Mouse (Mus musculus) urinary bladder, postnatal 36 days (tissue): ENCODE measurements around the gene Rbm4b.
A peak's percentile ranks its signal among the peaks of the same experiment; 100 is the strongest.
"Not testable (repeated sequence)": the region's sequence is repeated elsewhere in the genome, so short reads cannot be mapped to it uniquely, and the experiment has no call there.

ENCODE experiments used
- DNase-seq, 2 experiments: peaks; one replicate each; pipeline ENCODE4 v3.0.0; 2022; ENCODE audit warnings: low spot score in 2 of 2, mixed read lengths in 1 of 2

The Rbm4b gene

DNA sequence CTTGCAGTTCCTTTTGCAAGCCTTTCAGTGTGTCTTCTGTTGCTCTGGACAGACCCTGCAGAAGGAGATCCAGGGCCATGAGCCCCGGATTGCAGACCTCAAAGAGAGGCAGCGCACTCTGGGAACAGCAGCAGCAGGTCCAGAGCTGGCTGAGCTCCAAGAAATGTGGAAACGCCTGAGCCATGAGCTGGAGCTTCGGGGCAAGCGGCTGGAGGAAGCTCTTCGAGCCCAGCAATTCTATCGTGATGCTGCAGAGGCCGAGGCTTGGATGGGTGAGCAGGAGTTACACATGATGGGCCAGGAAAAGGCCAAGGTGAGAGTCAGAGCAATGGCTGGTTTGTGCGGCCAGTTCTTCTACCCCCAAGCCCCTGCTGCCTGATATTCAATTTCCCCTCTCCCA, 11.2 kb upstream of the Rbm4b start:
- peak in 1 of 2 experiments; percentile 31 for DNase-seq

DNA sequence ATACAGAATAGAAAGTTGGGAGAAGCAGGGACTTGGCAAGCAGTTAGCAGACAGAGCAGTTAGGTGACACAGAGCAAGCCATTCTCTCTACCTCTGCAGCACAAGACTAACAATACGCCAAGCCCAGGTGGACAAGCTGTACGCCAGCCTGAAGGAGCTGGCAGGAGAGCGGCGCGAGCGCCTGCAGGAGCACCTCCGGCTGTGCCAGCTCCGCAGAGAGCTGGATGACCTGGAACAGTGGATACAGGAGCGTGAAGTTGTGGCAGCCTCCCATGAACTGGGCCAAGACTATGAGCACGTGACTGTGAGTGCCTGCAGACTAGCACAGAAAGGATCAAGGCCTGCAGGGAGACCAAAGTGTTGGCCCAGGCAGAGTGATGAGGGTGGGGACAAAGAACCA, 10.6 kb upstream of the Rbm4b start:
- DNase-seq = no peak

DNA sequence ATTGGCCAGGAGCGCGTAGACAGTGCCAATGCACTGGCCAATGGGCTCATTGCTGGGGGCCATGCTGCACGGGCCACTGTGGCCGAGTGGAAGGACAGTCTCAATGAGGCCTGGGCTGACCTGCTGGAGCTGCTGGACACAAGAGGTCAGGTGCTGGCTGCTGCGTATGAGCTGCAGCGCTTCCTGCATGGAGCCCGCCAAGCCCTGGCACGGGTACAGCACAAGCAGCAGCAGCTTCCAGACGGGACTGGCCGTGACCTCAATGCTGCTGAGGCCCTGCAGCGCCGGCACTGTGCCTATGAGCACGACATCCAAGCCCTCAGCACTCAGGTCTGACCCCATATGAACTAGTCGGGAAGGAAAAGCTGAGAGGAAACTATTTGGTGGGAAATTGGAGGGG, 9.7 kb upstream of the Rbm4b start:
- DNase-seq = peak in 1 of 2 experiments; percentile 38

DNA sequence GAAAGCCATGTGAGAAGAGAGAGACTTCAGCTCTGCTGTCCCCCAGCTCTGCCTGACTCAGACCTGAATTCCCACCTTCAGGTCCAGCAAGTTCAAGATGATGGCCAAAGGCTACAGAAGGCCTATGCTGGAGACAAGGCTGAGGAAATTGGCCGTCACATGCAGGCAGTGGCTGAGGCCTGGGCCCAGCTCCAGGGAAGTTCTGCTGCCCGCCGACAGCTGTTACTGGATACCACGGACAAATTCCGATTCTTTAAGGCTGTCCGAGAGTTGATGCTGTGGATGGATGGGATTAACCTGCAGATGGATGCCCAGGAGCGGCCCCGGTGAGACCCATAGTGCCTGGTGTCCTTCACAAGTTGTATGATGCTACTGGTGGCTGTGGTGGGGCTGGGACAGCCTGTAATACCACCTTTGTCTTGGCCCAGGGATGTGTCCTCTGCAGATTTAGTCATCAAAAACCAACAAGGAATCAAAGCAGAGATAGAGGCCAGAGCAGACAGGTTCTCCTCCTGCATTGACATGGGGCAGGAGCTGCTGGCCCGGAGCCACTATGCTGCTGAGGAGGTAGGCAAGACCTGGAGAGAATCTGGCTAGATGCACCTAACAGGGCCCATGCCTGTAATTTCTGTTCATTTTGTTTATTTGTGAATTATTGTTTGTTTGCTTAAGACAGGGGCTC, 8.5 kb upstream of the Rbm4b start:
- DNase-seq = no peak

DNA sequence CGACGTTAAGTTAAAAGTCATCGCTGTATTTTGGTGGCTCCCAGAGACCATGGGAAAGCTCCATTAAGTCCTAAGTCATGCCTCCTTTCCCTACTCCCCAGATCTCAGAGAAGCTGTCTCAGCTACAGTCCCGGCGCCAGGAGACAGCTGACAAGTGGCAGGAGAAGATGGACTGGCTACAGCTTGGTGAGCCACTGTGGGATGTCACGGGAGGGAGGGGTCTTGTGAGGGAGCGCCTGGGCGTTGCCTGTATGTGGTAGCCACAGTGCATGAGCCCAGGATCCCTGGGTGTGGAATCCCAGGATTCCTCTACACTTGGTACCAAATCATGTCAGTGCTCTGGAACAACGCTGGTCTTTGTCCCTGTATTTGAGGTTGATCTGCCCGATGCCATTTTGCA, 7.8 kb upstream of the Rbm4b start:
- no peak for DNase-seq

DNA sequence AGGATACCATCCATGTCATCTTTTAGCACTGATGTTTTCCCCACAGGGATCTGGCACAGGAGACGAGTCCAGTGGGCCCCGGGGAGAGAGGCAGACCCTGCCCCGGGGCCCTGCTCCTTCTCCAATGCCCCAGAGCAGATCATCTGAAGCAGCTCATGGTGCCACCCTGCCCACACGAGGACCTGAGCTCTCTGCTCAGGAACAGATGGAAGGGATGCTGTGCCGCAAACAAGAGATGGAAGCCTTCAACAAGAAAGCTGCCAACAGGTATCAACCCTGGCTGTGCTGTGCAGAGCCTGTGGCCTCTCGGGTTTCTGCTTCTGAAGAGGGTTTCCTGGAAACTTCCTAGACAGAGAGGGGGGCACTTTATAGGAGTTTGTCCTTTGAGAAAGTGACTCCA, 6.3 kb upstream of the Rbm4b start:
- no peak for DNase-seq

DNA sequence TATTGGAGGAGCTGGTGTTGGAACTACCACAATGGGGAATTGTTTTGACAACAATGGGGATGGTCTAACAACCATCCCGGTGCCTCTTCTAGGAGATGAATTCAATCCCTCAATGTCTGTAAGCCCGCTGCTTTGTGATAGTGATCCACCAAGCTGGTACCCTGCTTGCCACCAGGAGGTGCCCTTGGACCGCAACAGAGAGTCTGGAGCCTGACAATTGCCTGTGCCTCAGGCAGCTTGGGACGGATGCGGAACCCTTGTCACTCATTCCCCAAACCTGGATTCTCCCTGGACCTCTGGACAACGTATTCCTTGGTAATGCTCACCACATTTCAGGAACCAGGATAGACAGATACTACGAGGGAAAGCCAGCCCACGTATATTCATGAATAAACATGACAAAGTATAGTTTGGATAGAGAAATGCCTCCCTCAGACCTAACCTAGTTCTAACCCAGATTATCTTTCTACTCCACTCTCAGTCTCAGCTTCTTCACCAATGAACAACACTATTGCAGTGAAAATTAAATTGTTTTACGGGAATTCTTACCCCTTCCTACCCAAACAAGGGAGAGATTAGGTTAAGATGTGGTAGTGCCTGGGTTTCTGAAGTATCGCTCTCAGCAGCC, 618 bp upstream of the Rbm4b start:
- peak; percentile 86 to 90 for DNase-seq

DNA sequence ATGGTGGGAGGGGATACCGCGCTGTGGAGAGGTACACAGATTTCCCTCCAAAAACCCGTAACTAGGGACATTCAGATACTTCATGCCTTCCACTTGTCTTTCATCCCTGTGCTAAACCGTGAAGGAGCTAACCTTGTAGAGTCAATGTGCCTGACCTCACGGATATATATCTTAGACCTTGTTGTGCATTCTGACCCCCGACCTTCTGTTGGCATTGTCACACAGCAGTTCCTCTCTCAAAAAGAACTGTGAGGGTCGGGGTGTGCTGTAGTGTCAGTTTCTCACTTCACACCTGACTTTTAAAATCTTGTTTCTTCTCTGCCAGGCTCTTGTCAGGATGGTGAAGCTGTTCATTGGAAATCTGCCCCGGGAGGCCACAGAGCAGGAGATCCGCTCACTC, 624 bp downstream of the Rbm4b start:
- DNase-seq = no peak

DNA sequence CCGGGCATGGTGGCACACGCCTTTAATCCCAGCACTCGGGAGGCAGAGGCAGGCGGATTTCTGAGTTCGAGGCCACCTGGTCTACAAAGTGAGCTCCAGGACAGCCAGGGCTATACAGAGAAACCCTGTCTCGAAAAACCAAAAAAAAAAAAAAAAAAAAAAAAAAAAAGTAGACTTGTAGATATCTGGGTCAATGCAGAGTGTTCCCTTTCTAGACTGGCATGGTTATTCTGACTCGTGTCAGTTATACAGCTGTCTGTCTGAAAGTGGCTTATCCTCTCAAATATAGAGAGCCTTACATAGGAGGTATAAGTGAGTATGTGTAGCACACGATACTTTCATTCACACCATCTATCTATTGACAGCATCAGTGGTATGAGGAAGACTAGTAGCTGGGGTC, 4.2 kb downstream of the Rbm4b start:
- not testable (repeated sequence) for DNase-seq

DNA sequence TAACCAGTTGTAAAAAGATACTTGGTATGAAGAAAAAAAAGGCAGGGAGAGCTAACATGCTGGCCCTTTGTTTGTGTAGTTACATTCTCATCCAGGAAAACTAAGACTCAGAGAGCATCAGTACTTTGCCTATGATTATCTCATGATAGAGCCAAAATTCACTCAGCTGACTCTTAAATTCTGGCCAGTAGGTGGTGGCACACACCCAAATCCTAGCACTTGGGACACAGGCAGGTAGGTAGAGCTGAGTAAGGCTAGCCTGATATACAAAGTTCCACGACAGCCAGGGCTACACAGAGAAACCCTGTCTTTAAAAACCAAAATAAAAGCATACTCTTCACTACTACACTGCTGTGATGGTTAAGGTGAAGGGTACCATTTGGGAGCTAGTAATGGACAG, 6.6 kb downstream of the Rbm4b start:
- no peak for DNase-seq

DNA sequence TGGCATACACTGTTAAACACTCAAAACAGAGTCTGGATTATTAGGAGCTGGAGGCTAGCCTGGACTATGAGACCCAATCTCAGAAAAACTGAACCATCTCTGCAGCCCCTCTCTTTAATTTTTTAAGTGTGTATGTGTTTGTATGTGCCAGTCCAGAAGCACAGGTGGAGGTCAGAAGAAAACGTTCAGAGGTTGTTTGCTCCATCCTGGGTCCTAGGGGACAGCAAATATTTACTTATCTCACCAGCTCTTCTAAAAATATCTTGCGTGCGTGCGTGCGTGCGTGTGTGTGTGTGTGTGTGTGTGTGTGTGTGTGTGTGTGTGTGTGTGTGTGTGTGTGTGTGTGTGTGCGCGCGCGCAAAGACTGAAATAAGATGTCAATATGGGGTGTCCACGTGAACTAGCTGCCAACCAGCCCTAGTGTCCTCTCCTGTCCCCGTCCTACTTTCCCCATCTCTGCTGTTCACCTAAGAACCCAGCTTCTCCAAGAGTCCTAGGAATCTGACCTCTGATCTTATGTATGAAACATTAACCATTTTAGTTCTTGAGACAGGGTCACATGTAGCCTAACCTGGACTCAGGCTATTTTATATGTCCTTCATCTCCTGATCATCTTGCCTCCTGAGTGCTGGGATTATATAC, 11.3 kb downstream of the Rbm4b start:
- no peak for DNase-seq

DNA sequence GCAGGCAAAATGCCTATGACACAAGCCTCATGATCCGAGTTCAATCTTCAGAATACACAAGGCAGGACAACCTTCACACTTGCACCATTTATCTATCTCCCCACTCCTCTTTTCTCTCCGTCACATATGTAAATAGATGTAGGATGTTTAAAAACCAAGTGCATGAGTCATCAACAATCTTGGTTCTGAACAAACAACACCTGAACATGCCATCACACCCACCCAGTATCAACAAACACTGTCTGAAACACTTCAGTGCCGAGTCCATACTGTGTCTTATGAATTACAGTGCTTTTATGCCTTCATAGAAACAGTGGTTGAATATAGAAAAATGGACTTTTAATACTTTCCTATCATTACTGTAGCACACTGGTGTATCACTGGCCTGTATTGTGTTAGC, 16.5 kb downstream of the Rbm4b start:
- no peak for DNase-seq

DNA sequence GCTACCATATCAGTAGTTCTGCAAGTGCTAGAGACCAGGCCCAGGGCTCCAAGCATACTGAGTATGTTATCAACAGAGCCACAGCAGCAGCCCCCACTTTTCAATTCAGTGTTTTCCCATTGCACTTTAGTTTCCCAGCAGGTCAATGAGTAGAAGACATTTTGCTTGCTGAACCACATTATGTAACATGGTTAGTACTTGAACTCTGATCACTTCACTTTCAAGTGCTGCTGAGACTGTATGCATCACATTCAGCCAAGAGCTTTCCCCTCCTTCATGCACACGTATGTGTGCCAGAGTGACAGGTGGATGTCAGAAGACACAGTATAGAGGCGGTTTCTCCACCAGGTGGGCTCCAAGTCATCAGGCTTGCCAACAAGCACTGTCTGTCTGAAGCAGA, 26.6 kb downstream of the Rbm4b start:
- no peak for DNase-seq

DNA sequence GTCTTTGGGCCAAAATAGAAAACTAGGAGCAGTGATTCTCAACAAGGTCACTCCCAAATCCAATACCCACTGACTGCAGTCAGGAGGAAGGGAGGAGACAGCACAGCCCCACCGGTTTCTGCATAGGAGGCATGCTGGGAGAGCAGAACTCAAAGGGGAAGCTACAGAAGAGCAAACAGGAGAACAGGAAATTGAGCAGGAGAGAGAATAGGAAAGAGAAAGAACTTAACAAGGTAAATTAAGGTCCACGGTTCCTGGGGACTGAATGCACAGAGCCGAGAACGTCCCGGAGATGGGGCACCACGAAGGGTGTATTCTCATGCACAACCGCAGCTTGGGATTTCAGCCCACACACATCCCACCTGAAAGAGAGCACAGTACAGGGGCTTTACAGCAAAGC, 28.9 kb downstream of the Rbm4b start:
- DNase-seq = no peak

DNA sequence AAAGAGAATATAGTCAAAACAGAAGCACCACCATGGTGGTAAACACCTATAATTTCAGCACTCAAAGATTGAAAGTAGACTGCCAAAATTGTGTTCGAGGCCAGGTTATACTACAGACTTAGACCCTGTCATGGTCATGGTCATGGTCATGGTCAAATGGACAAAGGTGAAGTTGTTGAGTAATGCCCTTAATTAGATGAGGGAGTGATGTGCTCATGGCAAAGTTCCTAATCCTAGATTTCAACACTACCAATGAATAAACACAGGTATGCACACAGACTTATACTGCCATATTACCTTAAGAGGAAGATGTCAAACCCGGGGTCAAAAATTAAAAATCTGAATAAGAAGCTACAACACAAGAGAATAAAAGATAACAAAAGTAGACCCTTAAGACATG, 30.0 kb downstream of the Rbm4b start:
- no peak for DNase-seq

DNA sequence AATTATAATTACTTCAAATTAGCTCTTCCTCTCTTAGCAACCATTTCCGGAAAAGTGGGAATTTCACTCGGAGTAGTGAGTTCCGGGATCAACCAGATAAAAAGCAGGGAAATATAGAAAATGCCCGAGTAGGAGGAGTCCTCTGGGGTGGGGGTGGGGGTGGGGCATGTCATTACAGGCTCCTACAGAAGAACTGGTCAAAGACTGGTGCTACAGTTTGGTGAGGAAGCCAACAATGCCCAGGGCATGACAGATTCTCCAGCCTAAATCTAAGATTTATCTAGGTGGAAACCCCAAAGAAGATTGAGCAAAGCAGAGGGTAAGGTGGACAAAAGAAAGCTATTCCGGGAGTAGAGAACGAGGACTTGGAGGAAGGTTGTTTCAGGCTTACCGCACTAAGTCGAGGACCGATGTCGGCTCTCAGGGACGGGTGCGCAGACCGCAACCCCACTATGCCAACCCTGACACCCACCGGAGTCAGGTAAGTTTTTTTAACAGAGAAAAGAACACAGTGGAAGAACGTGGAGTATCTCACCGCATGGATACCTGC, 37.1 kb downstream of the Rbm4b start:
- DNase-seq = no peak

DNA sequence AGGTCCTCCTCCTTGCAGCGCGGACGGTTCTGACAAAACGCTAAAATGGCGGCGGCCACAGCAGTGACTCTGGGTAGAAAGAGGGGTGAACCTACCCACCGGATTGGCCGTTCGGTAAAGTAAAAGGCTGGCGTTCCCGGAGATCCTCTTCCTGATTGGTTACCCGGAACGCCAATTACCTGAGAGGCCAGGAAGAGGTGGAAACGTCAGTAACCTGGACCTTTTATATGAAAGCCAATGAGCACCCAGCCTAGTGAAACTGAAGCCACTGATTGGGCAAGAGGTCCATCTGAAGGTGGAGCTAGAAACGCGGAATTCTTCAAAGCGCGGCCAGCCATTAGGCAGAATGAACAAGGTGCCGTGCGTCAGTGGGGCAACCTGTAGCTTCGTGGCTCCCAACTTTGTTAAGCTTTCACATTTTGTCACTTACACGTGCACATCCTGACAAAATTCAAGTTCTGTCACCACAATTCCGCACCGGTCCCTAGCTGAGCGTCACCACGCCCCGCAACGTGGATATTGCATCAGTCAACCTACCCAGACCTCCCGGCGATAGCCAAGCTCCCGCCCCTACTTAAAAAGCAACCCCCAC, 37.6 kb downstream of the Rbm4b start, which contains the start of gene Rbm4:
TSS of gene Rbm4 (minus strand) at position 71 of the 592 bp plus-strand sequence.
- peak; percentile 97 to 98 for DNase-seq

DNA sequence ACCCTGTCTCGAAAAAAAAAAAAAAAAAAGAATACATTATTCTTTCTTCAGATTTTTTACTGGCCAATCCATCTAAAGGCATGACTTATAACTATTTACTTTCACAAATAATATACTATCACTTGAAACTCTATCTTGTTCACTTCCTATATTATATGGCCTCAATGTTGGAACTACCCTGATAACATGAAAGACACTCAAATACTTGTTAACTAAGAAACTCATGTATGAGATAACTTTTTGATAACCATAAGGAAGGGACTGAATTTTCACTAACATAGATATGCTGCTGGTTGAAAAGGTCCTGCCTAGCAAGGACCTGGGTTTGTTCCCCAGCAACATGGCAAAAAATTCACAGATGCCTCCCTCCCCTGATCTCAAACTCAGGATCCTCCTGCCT, 39.6 kb downstream of the Rbm4b start:
- DNase-seq = no peak

DNA sequence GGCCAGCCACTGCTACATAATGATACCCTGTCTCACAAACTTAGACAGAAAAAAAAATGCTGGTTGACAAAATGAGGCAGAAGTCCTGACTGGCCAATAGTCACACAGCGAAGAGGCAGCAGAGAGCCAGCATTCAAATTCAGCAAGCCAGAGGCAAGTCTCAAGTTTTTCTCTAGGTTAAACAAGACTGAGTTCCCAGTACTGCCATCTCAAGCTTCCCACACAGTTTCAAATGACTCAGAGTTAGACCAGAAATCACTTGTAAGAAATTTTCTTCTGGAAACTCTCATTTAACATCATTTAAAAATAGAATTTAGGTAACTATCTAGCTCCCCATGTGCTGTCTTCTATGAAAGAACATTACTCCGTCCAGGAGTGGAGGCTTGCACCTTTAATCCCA, 41.5 kb downstream of the Rbm4b start:
- no peak for DNase-seq

DNA sequence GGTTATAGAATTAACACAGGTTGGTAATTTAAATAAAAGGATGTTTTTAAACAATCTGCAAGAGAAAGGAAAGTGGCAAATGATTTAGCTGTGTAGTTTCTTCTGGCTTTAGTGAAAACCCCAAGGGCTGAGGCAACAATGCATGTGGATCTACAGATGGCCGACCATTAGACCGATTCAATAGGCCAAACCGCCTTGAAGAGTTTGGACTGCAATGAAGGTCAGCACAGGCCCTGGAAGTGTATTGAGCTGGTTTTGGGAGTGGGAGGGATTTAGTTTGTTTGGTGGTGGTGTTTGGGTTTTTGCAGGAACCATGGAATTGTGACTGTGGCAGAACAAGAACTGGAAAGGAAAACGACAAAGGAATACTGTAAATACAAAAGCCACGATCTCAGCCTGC, 42.8 kb downstream of the Rbm4b start:
- DNase-seq = no peak

DNA sequence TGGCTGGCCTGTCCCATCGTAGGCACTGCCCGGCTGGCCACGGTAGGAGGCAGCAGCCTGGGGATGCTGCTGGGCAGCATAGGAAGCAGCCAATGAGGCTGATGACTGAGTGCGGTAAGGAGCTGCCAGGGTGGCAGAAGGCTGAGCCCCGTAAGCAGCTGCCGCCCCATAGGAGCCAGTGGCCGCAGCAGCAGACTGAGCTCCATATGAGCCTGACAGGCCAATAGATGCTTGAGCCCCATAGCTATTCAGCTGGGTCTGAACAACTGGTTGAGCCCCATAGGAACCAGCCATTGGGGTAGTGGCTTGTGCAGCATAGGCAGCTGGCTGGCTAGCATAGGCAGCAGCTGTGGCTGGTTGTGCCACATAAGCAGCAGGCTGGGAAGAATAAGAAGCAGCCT, 46.4 kb downstream of the Rbm4b start:
- no peak for DNase-seq

DNA sequence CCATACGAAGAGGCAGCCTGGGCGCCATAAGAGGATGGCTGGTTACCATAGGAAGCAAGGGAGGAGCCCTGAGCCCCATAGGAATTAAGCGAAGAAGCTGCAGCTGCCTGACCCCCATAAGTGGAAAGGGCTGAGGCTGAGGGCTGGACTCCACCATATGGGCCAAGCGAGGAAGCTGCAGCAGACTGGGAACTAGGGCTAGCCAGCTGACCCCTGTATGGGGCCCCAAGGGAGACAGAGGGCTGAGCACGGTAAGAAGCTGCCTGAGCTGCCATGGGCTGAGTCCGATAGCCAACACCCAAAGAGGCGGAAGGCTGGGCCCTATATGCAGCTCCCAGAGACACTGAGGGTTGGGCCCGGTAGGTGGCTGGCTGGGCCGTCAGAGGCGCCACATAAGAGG, 47.0 kb downstream of the Rbm4b start:
- no peak for DNase-seq

DNA sequence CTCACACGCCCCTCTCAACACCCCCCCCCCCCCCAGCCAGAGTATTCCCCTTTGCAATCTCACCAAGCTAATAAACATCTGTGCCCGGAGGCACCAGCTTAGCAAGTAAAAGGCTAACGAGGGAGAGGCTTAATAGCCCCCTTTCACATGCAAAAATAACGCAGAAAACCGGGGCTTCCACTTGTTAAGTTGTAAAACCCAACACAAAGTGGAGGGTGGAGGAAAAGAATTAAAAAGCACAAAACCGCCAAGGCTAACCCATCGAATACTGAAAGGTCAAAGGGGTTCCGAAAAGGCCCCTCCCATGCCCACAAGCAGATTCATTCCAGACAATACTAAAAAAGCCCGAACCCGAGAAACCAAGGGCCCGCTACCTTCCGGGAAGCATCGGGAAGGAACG, 54.0 kb downstream of the Rbm4b start:
- no peak for DNase-seq
